8 mouse cellular contexts compared by ENCODE assay signal in the genomic region with DNA sequence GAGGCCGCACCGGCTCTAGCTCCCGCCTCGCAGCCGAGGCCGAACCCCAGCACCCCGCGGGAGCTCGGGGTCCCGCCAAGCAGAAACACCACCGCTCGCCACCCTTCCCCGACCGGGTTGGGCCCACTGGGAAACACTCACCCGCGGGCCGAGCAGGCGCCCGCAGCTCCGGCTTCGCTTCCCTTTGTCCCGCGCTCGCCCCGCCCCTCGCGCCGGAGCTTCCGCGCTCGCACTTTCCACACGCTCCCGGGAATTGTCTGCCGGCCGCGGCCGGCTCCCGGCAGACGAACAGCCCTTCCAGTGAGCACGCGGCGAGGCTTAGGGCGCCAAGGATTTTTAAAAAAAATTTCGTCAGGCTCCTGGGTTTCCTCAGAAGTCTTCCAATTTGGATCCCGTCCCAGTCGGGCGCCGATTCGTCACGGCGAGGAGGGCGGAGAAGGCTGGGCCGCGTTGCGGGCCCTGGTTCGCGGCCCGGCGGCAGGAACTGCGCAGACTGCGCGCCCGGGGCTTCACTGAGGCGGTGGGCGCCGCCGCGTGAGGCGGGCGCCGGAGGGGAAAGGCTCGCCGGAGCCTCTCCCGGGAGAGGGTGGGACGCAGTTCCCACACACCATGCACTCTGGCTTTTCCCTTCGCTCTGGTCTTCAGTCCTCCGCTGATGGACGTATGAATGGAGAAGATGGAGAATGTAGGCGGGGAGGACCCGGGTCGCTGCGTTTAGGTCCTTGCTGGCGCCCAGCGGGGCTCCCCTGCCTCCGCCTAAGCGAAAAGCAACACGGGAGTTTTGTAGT. TPM values are rescaled to one million over a fixed set of nuclear protein-coding genes. Genes with fewer than 3 reads are reported as not detected.
A peak's percentile ranks its signal among the peaks of the same experiment; 100 is the strongest.
DNase-seq lines count a peak whose midpoint lies in the region; ATAC-seq and TF ChIP-seq lines count a peak whose summit lies in the region.

A gene (minus strand): TSS at position 757 of the 788 bp plus-strand sequence.

- peak; percentile 83 for ATAC-seq in activated CD4-positive, CD25-positive, alpha-beta regulatory T cell, adult 4 months
- peak; percentile 76 for ATAC-seq in common myeloid progenitor, adult 5-6 weeks (replicated peaks; ENCODE audit: low read depth, poor library complexity, severe bottlenecking)
- peak; percentile 94 for ATAC-seq in hindbrain, embryonic 16.5 days

- peaks cover 25% of the 10 kb centered on the region for H3K4me1 ChIP-seq in hindbrain, embryonic 16.5 days (ENCODE audit: control insufficient read depth, insufficient read depth, low read depth, low read length)

- H3K27me3 ChIP-seq in hindbrain, embryonic 16.5 days (replicated peaks; ENCODE audit: control insufficient read depth, insufficient read depth, low read length), result no peaks in the 10 kb centered on the region

- WGBS in hindbrain, embryonic 16.5 days, result under 1% methylated on average over 85 of the region's 87 CpGs
- WGBS in macrophage (ENCODE audit: missing documents), result under 1% methylated on average over 80 of the region's 87 CpGs

- peak within 1 kb of the TSS; percentile 90 for H3K4me2 ChIP-seq in hindbrain, embryonic 16.5 days (ENCODE audit: low read length)

- no peak for TF ChIP-seq CTCF in gastrocnemius, adult 2 months (IDR thresholded peaks at IDR 0.05)

- H3K4me3 ChIP-seq in gastrocnemius, adult 2 months, result peak within 1 kb of the TSS; percentile 99
- peak within 1 kb of the TSS; percentile 90 for H3K4me3 ChIP-seq in hindbrain, embryonic 16.5 days (ENCODE audit: low read length)
- peak within 1 kb of the TSS; percentile 96 for H3K4me3 ChIP-seq in macrophage (ENCODE audit: inconsistent target)

- no peaks in the 10 kb centered on the region for H3K9me3 ChIP-seq in hindbrain, embryonic 16.5 days (ENCODE audit: control insufficient read depth, low read length)

- peaks cover 46% of the 10 kb centered on the region for H3K79me2 ChIP-seq in macrophage (ENCODE audit: inconsistent target)

- peak; percentile 87 for DNase-seq in gastrocnemius, adult 2 months
- DNase-seq in left cerebral cortex, adult 18-20 months (ENCODE audit: low spot score in 2 of 2), result peak; percentile 75 to 76
- peak; percentile 79 for DNase-seq in retina, postnatal 7 days (ENCODE audit: low read depth, low spot score)
- peak; percentile 69 to 87 for DNase-seq in urinary bladder, adult 18-20 months (ENCODE audit: low spot score in 2 of 2)

- peak within 1 kb of the TSS; percentile 99 for H3K9ac ChIP-seq in hindbrain, embryonic 16.5 days (ENCODE audit: low read depth, low read length)

- peak within 1 kb of the TSS; percentile 99 for H3K27ac ChIP-seq in gastrocnemius, adult 2 months
- H3K27ac ChIP-seq in hindbrain, embryonic 16.5 days (ENCODE audit: low read depth, low read length), result peak within 1 kb of the TSS; percentile 98
- peak within 1 kb of the TSS; percentile 55 for H3K27ac ChIP-seq in macrophage

- intact Hi-C loops in gastrocnemius, adult 2 months (cut with DNase I), result no loop called here

- H3K36me3 ChIP-seq in hindbrain, embryonic 16.5 days (ENCODE audit: control insufficient read depth, insufficient read depth, low read length), result peaks cover 7% of the 10 kb centered on the region; the same call in 1 of the 2 replicates
- H3K36me3 ChIP-seq in macrophage (ENCODE audit: inconsistent target), result peaks cover 21% of the 10 kb centered on the region; the same call in 1 of the 2 replicates

RNA-seq across cellular contexts. Expression of the gene that starts here (rescaled TPM):
- polyA plus RNA-seq in activated CD4-positive, CD25-positive, alpha-beta regulatory T cell, adult 4 months (2017; shearing (Covaris generic)), result 100 to 1,000 TPM; 133 to 172 TPM
- total RNA-seq in common myeloid progenitor, adult 5-6 weeks (2017), result 222 and 341 TPM in 2 replicates
- total RNA-seq in gastrocnemius, adult 2 months (2021), result 10 to 100 TPM; 33.2 to 33.4 TPM
- polyA plus RNA-seq in hindbrain, embryonic 16.5 days (2015; fragmentation: Nextera tagmentation; extraction: Ambion mirVana), result 225 and 246 TPM in 2 replicates
- 10 to 100 TPM; 53.4 to 53.7 TPM for total RNA-seq in left cerebral cortex, adult 18-20 months (2021)
- total RNA-seq in macrophage (2018; cell fraction: chromatin; rRNA removed), result 100 to 1,000 TPM in 24 of 26 experiments, 10 to 100 TPM in 2; 69.5 to 224 (median 138) TPM
- 10 to 100 TPM; 44.9 to 77.8 (median 52.9) TPM for total RNA-seq in macrophage (2018; cell fraction: cytosol; rRNA removed)
- total RNA-seq in macrophage (2018; cell fraction: nucleus; rRNA removed), result 100 to 1,000 TPM in 7 of 26 experiments, 10 to 100 TPM in 19; 55.6 to 141 (median 83.6) TPM
- 54.8 to 118 TPM (median 76.8 TPM) in 3 replicates for polyA plus RNA-seq in macrophage (2018)

Comparison
In these comparisons a context has a peak if more than half of its experiments do, and no peak if none do; other contexts are left out.
1. Peak in every context shown above with its lines: DNase-seq, ATAC-seq, H3K4me3 ChIP-seq and H3K27ac ChIP-seq.